Mouse (Mus musculus) yolk sac, embryonic 10.5 days (tissue): ENCODE results near the gene Dennd4a.

Source experiments
- DNase-seq: peaks from one replicate; pipeline ENCODE4 v3.0.0-alpha.2; 2017; ENCODE audit warnings: low spot score

The Dennd4a gene

DNA sequence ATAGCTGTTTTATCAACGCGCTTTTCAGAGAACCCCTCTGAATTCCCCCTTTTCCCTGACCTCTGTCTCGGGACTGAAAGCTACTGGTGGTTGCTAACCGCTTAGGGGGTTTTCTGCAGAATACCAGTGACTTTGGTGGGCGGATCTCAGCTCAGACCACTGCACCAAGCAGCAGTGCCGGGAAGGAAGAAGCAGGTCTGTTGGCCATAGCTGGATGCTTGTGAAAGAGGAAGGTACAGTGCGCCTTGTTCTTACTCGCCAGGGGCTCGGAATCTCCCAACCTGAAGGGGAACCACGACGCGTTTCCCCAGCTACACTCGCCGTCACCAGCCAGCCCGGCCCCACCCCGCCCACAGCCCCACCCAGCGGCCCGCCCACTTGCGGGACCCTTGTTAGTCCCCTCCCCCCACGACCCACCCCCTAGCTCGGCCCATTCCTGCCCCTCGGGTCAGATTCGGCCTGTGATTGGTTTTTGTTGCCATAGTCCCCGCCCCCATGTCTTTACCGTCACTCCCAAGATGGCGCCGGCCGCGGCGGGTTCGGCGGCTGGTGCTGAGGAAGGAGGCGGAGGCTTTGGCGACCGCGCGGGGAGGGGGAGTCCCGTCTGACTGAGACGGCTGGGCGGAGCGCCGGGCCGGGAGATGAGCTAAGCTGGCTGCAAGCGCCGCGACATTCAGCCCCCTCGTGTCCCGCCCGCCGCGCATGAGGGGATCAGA, at the start of gene Dennd4a:
Dennd4a (plus strand) TSS at position 519 of the 716 bp plus-strand sequence.
- DNase-seq = peak; percentile 99

GRCm38 (mm10) chr9:64764824-64765223, 46.3 kb upstream of the Dennd4a start:
- no peak for DNase-seq

DNA sequence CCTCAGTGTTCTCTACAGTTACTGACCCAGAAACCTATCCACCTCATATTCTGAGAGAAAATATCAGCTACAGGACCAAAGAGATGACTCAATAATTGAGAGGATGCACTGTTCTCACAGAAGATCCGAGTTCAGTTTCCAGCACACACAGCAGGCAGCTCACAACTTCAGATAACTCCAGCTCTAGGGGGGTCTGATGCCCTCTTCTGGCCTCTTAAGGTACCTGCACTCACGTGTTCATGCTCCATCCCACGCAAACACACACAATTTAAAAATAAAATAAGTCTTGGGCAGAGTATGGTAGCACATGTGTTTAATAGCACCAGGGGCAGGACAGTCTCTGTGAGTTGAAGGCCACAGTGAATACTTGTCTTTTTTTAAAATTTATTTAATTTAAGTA, 45.0 kb upstream of the Dennd4a start:
- no peak for DNase-seq

- no peak for DNase-seq
These were observed 43.3 kb upstream of the Dennd4a start for GRCm38 (mm10) chr9:64767796-64768195.

- no peak for DNase-seq
These were observed 42.0 kb upstream of the Dennd4a start for GRCm38 (mm10) chr9:64769066-64769695.

DNA sequence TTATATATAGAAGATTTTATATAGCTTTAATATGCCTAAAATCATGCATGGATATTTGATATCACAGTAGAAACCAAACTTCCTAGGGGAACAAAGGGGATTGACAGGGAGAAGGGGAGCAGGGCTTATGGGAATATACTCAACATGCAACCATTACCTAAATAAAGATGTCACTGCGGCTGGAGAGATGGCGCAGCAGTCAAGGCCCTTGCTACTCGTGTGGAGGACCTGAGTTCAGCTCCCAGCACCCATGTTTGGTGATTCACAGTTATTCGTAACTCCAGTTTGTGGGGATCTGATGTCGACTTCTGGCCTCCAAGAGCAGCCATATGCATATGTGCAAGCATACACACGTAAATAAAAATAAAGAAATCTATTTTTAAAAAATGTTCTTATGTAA, 41.2 kb upstream of the Dennd4a start:
- no peak for DNase-seq

- no peak for DNase-seq
These were observed 40.7 kb upstream of the Dennd4a start for GRCm38 (mm10) chr9:64770411-64770849.

DNA sequence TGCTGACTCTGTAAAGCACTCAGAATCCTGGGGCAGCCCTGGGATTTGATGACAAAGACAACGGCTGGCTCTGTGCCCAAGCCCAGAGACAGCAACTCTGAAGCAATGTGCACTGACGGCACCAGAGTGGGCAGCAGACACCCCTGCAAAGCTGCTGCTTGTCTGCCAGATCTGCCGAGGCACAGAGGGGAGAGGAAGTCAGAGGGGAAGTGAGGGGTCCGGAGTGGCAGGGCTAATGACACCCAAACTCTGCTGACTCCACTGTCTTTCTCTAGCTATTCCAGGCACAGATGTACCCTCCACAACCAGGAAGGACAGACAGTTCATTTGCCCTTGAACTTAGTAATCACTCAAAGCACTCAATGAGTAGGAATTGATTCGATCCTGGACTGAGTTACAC, 39.9 kb upstream of the Dennd4a start:
- peak; percentile 10 for DNase-seq

GRCm38 (mm10) chr9:64773254-64773653, 37.9 kb upstream of the Dennd4a start:
- DNase-seq = no peak

GRCm38 (mm10) chr9:64773936-64774335, 37.2 kb upstream of the Dennd4a start:
- no peak for DNase-seq

DNA sequence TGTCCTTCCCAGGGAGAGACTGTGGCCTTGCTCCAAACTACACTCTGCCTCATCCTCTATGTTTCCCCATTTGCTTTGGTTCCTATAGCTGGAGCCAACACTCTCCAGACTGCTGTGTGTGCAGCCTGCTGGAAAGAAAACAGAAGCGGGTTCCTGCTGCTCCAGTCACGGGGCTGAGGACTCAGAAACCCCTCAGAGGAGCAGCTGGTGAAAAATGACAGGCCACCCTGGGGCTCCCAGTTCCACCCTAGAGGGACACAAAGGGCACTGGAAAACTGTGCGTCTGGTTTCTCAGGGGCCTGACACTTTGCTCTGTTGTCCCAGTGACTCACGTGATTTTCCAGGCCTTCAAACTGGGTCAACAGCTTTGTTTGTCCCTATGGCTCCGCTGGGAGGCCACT, 36.7 kb upstream of the Dennd4a start:
- peak; percentile 35 for DNase-seq

DNA sequence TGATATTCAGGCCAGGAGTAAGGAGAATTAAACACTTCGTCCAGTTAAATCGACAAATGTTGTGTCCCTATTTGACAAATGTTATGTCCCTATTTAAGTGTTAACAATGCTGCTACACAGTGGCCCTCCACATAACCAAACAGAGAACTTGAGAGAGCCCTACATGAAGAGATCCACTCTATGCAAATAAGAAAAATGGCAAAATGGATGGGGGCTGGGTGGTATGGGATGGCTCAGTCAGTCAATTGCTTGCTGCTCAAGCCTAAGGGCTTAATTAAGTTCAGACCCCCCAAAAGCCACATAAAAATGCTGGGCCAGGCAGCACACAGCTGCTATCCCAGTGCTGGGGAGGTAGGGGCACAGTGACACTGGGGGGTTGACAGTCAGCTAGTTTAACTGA, 36.3 kb upstream of the Dennd4a start:
- DNase-seq = no peak

DNA sequence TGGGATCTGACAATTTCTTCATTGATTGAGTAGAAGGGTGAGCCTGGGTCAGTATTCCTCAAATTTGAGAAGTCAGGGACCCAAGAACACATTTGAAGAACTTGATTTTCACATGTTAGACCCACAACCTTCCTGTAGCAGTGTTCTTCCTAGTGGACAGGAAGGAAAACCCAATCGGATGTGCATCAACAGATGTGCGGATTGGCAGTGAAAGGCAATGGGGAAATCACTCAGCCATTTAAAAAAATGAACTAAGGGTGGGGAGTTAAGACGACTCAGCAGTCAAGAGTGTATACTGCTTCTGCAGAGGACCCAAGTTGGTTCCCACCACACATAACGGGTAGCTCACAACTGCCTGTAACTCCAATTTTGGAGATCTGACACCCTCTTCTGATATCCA, 35.6 kb upstream of the Dennd4a start:
- DNase-seq = no peak

- DNase-seq = no peak
These were observed 33.6 kb upstream of the Dennd4a start for GRCm38 (mm10) chr9:64777441-64777987.

GRCm38 (mm10) chr9:64778151-64778550, 33.0 kb upstream of the Dennd4a start:
- DNase-seq = no peak

DNA sequence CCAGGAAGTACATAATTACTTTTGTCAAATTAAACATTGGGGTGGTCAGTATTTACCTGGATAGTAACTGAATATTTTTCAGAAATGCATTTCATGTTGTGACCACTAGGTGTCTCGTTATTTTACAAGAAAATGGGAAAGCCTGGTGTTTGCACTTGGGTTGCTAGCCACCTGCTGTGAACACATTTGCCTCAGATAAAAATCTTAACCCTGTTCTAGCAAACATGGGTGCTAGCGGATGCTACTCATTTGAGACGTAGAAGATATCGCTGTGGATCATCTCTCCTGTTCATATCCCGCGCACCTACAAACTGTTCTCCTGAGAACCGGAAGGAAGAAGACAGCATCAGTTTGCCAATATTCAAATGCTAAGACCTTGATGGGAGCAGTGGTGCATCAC, 31.5 kb upstream of the Dennd4a start:
- DNase-seq = no peak

DNA sequence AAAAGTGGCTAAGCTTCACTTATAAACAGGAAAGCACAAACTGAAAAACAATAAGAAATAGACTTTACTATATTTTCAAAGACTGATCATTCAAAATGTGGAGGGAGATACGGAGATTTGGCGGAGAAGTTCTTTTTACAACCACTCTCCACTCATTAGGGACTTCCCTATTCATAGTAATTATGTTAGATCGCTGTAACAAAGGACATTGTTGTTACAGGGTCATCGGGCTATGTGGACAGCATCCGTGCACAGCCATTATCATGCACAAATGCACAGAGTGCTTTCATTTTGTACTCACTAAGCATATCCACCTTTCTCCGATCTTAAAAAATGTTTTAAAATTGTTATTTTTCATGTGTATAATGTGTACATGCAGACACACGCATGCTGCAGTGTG, 27.6 kb upstream of the Dennd4a start:
- DNase-seq = no peak

DNA sequence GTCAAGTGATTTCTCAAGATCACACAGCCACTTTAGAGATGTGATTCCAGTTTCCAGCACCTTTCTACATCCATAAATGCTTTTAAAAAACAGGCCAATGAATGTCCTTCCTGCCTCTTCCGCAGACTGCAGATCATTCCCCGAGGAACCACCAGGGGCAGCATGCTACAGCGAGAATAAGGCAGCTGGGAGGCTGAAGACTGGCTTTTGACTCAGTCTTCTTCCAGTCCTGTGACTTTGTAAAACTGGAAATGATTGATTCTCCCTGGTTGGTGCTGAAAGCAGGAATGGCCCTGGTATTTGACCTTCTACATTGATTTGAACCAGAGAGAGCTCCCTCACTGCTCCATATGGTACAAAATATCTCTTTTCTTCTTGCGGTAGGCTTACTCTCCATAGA, 26.3 kb upstream of the Dennd4a start:
- DNase-seq = peak; percentile 44

- no peak for DNase-seq
These were observed 24.8 kb upstream of the Dennd4a start for GRCm38 (mm10) chr9:64786216-64786905.

- no peak for DNase-seq
These were observed 23.1 kb upstream of the Dennd4a start for GRCm38 (mm10) chr9:64788070-64788469.

- no peak for DNase-seq
These were observed 21.8 kb upstream of the Dennd4a start for GRCm38 (mm10) chr9:64789341-64789761.

- no peak for DNase-seq
These were observed 21.2 kb upstream of the Dennd4a start for GRCm38 (mm10) chr9:64789887-64790400.
